Mouse (Mus musculus) adrenal gland, postnatal 36 days (tissue): ENCODE measurements at regions not wholly inside any gene's neighbourhood (a gene's known extent, or its start where the extent isn't known, plus 50 kb on each side); places are given as distances from the start of the nearest gene placed in this dataset.
A peak's percentile ranks its signal among the peaks of the same experiment; 100 is the strongest.

Source experiments
- DNase-seq, 2 experiments: peaks; one replicate each; pipeline ENCODE4 v3.0.0; 2021; ENCODE audit warnings: mixed read lengths in 1 of 2

DNA sequence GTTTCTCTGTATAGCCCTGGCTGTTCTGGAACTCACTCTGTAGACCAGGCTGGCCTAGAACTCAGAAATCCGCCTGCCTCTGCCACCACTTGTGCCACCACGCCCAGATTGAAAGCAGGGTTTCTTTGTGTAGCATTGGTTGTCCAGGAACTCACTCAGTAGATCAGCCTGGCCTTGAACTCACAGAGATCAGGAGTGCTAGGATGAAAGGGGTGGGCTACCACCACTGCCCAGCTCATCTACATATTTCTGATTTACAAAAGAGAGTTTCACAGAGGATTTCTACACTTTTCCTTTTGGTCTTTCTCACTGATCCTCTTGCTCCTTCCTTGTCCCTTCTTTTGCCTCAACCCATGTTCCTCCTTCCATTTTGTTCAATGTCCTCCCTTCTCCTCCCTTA lies 53.1 kb upstream of the Lbx1 start:
- no peak for DNase-seq

DNA sequence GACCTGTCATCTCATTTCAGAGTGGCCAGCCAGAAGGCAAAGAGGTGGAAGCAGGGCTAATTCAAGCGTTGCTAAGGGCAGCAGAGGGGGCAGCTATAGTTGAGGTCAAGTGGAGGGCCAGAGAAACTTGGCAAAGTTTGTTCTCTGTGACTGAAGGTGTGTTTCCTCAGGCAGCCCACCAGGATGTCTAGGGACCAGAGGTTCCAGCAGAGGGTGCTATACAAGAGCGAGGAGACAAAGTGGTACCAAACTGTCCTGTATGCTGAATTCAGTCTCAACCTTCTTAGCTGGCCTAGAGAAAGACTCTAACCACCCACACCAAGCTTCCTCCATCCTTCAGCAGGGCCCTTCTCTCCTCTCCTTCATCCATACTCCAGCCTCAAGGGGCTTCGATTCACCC lies 62.2 kb upstream of the Lbx1 start:
- no peak for DNase-seq

DNA sequence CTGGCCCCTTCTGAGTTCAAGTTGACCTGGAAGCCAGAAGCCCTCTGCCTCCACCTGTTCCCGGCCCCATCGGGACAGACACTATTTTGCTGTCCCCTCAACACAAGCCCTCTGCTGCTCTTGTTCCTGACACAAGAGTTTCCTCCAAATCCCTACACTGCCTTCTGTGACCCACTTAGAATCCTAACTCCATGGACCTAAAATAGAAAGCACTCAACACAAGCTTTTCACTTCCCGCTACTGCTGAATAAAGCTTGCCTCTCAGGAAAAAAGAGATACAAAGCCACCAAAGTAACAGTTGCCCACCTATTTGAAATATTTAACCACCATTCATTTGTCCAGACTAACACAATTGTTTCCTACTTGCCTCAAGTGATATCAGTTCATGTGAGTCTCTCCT lies 63.7 kb upstream of the Lbx1 start:
- no peak for DNase-seq

DNA sequence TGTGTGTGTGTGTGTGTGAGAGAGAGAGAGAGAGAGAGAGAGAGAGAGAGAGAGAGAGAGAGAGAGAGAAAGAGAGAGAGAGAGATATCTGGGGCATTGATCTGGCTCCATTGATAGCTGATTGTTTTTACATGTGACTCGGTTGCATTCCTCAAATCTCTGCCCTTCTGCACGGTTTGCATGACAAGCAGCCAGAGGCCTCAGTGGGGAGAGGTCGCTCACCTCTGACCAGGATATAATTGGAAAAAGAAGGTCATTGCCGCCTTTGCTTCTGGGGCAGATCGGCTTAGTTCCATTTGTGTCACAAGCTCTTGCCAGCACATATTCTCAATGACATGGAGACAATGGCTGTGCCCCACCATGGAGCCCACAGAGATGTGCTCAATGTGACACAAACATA lies 63.8 kb upstream of the Btrc start:
- DNase-seq, result no peak

DNA sequence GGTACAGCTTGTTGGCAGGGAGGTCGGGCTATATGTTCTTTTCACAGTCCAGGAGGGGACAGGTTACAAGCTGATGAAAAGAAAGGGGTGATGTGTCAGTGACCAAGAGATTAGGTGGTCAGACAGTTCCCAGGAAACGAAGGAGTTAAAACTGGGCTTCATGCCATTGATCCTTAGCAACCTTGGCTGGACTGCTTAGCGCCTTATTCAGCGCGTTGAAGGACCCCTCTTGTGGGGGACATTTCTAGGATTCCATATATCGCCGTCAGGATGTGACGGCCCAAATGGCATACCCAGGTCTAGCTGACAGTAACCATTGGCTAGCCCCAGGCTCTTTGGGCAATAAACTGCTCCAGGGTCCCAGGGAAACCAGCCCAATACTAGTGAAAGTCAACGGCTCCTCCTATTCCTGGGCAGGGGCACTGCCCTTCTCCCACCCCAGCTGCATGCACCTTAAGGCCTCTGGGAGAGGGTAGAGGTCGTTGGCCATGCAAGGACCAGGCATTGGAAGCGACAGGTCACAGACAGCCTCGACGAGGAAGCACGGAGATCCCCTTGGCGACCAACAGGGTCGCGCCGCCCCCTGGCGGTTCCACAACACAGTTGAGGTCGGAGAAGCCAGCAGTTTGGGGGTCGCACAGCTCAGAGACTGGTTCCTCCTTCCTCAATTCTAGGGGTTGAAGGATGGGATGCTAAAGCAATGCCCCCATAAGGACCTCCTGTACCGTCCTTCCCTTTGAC lies 62.7 kb upstream of the Btrc start:
- DNase-seq, result peak in 1 of 2 experiments; percentile 42

DNA sequence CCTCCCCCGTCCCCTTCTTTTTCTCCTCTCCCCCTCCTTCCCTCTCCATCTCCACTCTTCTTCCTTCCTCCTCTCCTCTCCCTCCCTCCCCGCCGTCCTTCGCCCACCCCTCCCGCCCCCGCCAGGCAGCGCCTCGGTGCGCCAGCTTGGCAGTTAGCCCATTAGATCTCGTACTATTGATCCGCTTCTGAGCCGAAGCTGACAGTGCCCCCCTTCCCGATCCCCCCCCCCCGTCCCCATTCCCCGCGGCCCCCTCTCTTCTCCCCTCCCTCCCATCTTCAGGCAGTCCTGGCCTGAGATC lies 62.2 kb upstream of the Btrc start:
- no peak for DNase-seq

DNA sequence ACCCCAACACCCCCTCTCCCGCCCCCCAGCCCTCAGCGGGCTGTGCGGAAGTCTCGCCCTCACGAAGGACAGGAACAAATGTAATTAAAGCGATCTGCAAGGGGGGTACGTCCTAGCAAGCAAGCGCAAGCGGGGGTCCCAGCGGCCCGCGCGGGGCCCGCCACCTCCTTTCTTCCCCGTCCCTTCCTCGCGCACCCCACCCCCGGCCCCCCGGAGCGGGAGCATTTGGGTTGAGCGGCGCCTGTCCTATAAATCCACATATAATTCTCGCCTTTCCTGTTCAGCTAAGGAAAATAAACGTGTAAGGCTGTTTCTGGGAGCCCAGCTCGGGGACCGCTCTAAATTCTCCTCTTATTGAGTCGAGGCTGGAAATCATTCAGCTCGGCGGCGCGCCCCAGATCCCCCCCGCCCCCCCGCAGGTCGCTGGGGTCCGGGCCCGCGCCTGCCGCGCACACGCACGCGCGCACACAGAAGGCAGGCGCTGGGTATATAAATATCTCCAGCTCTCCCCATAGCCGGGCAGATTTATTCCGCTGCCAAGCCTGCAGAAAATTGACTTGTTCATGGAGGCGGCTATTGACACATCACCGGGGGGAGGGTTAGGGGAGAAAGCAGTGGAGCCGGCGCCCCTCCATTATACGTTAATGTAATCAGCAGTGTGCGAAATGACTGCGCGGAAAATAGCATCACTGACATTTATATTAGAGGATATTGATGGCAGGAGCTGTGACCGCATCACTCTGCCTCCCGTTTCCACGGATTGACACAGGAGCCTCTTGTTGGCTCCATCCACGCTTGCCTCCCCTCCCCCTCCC lies 61.6 kb upstream of the Btrc start:
- DNase-seq, result peak; percentile 7 to 46

DNA sequence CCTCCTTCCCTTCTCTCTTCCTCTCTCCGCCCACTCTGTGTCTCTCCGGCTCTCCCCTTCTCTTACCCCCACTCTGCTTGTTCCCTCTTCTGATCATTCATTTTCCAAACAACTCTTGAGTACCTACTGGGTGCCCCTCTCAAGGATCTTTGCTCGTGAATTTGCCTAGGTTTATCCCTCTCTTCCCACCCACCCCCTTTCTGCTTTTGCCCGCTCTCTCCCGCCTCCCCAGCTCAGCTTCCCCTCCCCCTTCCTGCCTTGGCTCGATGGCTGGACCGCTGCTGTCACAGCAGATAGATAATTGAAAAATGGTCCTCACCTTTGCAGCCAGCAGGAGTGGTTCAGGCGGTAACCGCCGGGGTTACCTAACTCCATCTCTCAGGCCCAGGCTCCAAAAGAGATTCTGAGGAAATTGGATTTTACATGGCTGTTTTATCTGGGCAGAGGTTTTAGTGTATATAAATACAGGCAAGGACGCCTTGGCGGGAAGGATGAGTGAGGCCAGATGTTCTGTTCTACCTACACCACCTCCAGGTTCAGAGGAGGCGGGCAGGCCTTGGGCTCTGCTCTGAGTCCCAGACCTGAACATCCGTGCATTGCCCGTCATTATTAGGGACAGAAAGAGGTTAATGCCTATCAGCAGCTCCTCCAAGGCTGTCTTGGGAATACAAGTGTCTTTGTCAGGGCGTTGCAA lies 60.8 kb upstream of the Btrc start:
- peak in 1 of 2 experiments; percentile 20 for DNase-seq

DNA sequence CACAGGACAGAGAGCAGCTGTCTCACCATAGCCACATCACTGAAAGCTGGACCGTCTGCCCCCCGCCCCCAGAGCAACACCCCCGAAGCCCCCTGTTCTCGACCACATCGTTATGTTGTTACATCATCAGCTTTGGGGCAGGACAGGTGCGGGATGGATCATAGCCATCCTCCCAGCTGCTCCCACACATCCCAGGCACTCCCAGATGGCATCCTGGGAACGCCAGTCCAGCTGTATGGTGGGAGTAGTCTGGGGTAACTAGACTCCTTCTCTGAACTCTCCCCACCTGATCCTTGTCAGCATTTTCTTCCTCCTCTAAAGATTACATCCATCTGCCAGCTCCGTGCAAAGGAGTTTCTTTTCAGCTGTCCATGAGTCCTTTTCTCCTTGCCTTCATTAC lies 59.0 kb upstream of the Btrc start:
- no peak for DNase-seq

DNA sequence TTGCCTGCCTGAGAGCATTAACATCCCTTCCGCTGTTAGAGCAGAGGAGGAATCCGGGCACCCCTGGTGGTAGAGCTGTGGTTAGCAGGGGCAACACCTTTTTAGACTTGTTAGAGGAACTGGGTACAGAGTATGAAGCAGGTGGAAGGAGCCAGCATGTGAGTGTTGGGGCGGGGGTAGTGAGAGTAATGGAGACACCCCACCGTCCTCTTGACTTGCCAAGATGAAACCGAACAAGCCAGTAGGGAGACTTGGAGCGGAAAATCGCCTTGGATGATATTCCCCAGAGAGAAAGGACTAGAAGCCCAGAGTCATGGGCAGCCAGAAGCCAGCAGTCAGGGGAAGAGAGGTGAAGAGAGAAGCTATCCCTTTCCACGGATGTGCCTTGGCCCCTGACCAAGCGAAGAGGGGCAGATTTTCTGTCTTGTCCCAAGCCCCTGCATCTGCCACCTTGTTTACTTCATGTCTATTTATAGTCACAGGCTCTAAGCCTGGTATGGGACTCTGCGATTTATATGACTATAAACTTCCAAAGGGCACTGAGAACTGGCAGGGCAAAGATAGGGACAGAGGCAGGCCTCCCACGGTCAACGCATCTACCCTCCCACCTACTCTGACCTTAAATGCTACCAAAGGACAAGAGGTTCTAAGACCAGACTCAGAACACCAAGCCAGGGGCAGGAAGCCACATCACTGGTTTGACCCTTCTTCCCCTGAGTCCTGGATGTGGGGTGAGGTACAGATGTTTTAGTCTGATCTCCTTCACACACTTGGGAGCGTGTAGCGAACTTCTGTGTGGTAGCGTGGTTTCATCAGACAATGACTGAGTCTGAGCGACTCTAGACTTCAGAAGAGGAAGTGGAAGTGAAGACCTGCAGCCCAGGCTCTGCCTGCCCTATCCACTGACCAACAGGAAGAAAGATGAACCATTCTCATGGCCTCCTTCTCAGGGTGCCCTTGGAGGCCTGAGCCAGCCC lies 55.9 kb upstream of the Btrc start:
- DNase-seq, result no peak

DNA sequence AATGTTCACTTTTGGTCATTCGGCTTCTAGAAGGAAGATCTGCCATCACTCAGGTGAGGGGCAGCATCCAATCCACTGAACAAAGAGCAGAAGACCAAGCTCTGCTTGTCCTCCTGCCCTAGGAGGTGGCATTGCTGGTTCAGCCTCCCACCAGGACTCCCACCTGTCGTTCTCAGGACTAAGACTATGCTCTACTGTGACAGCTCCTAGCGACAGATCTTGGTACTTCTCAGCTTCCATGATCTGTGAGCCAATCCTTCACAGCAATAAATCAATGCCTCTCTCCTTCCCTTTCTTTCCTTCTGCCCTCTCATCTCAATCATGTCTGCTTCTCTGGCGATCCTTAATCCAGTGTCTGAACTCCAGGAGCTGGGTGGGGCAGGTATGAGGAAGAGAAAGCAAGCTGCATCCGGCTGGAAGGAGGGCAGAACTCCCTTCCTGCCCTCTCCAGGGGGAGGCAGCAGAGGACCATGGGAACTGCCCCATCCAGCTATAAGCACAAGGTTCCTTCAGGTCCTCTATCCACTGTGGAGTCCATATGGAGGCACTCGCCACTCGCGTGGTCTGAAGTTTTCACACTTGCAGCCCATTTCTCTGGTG lies 54.8 kb upstream of the Btrc start:
- peak; percentile 52 to 68 for DNase-seq

DNA sequence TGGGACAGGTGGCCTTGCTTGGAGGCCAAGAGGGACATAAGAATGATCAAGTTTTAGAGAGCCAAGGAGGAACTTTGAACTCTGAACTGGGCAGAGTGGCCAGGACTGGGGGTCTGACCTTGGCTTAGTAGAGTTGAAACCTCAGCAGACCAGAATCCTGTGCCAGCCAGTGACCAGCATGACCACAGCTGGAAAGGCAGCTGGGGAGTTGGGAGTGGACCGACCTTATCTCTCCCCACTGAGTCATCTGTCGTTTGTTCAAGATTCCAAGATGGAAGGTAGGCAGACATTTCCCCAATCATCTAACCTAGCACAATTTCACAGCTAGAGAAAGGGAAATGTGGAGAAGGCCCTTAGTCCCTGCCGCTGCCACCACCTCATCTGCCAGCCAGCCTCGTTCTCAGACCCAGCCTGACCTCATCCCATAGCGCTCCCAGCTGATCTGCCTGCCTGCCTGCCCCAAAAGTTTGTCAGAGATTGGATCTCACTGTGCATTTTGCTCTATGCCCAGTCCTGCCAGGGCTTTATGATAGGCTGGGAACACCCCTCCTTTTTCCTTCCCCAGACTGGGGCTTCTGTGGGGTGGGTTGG lies 53.1 kb upstream of the Btrc start:
- peak; percentile 51 to 52 for DNase-seq

DNA sequence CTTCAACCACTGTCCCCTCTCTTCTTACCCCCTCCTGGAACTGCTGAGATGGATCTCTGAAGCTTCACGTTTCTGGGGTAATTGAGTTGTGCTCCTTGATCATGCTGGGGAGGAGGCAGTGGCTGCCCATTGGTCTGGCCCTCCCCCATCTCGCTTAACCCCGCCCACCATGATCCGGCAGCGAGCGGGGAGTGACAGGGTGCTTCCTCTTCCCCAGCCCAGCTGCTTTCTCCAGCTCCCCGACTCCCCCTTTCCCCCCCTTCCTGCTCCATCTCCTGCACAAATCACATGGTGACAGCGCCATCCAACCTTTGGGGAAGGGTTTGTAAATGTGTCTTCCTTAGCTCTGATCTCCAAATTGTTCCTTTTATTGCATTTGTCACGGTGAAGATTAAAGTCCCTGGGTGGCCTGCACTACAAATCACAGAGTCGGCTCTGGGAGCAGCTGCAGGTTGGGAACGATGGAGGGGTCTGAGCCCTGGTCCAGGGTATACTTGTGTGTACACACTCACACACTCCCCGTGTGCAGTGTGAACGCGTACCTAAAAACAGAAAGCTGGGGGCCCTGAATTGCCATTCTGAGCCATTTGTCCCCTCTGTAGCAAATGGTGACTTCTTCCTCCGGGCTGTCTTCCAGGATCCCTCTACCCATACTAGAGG lies 52.5 kb upstream of the Btrc start:
- DNase-seq, result peak; percentile 91 to 93

DNA sequence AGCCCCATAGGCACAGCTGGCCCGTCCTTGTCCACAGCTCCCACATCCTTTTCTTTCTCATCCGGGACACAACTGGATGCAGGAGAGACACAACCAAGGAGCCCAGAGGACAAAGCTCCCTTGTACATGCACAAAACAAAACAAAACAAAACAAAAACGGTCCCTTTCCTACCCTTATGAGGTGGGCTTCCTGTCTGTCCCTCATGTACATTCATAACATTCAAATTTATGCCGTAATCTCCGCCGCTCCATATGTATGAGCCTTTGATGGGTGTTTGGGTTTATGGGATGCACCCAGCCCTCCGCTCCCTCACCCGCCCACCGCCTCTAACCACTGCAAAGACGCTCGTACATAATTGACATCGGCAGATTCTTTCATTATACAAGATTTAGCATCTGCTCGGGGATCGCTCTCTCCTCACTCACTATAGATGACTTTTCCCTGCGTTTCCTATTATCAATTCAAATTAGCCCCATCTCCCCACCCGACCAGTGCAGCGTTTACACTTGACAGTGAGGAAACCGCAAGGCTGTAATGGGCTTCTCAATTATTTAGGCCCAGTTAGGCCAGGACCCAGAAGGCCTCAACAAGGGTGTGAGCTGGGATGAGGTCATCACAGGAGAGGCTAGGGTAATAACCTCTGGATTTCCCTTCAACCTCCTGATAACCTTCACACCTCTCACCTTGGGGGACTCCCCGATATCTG lies 51.5 kb upstream of the Btrc start:
- DNase-seq, result no peak

DNA sequence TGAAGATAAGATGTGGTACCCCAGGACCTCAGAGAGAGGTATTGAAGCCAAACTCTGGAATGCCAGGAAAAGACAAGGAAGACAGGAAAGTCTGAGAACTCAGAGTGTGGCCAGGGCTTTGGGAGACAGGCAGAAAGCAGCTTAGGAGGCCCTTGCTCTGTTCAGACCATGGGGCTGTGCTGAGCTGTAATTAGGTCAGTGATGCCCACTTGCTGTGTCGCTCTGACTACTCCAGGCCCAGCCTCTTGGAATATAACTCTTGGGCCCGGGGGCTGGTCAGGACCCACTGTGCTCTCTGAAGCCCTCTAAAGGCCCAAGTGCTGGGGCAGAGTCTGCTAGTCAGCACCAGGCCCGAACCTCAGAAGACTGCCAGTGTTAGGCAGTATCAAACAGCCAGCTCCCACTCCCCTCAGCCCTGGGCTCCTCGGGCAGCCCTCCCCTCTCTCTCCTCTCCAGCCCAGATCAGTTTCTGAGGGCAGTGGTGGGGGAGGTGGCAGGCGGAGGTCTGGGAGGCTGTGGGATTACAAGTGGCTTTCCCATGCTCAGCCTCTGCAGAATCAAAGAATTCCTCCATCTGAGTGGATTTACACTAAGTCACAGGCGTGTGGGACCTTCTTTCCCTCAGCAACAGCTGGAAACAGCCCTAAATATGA lies 50.7 kb upstream of the Btrc start:
- DNase-seq, result no peak
